7 mouse cellular contexts compared by ENCODE assay signal in genomic region chr1:193208178-193208577, GRCm38 (mm10). TPM values are rescaled to one million over a fixed set of nuclear protein-coding genes. Genes with fewer than 3 reads are reported as not detected.
DNase-seq lines count a peak whose midpoint lies in the region; ATAC-seq and TF ChIP-seq lines count a peak whose summit lies in the region.

No protein-coding gene starts in this region.

- no peaks in the 10 kb centered on the region for H3K9me3 ChIP-seq in lung, postnatal 0 days (ENCODE audit: low read length)

- no peaks in the 10 kb centered on the region for H3K4me1 ChIP-seq in lung, postnatal 0 days (ENCODE audit: insufficient read depth, low read depth, low read length)

- peak; percentile 52 for ATAC-seq in lung, postnatal 0 days

- H3K4me3 ChIP-seq in lung, postnatal 0 days (ENCODE audit: low read depth, low read length) = no peak overlapping the region

- H3K36me3 ChIP-seq in lung, postnatal 0 days (ENCODE audit: insufficient read depth, low read length) = no peaks in the 10 kb centered on the region

- no peak for TF ChIP-seq EP300 in lung, postnatal 0 days (IDR thresholded peaks at IDR 0.05)

- H3K9ac ChIP-seq in lung, postnatal 0 days (replicated peaks; ENCODE audit: low read depth) = no peak overlapping the region

- 34% methylated on average over 2 of the region's 2 CpGs for WGBS in lung, postnatal 0 days

- H3K4me2 ChIP-seq in lung, postnatal 0 days (replicated peaks; ENCODE audit: low read depth, low read length) = no peak overlapping the region

- H3K27me3 ChIP-seq in lung, postnatal 0 days (replicated peaks; ENCODE audit: insufficient read depth, low read length) = no peaks in the 10 kb centered on the region

- TF ChIP-seq POLR2A in brain, embryonic 14.5 days (IDR thresholded peaks at IDR 0.05; ENCODE audit: borderline replicate concordance, extremely low read depth, insufficient read depth, insufficient read length, poor library complexity, severe bottlenecking) = no peak

- peak; percentile 48 for DNase-seq in 3T3-L1 (ENCODE audit: low read depth, low spot score)
- DNase-seq in B cell, adult 2 months = peak; percentile 82 to 83
- peak; percentile 27 for DNase-seq in brain, embryonic 14.5 days (ENCODE audit: low read depth)
- peak; percentile 26 to 62 for DNase-seq in frontal cortex, postnatal 36 days (ENCODE audit: low spot score in 2 of 2)
- peak; percentile 60 for DNase-seq in layer of hippocampus, adult 11-12 months (ENCODE audit: low spot score)
- peak; percentile 67 for DNase-seq in lung, postnatal 0 days (ENCODE audit: low spot score)
- peak; percentile 37 to 77 for DNase-seq in spleen, postnatal 10 days (ENCODE audit: low spot score in 2 of 2)

- no peak overlapping the region for H3K27ac ChIP-seq in lung, postnatal 0 days (ENCODE audit: low read length)

- TF ChIP-seq CTCF in brain, embryonic 14.5 days (IDR thresholded peaks at IDR 0.05; ENCODE audit: borderline replicate concordance, extremely low read depth, insufficient read depth, insufficient read length) = peak; percentile 65; the same call in 1 of the 2 replicates
- TF ChIP-seq CTCF in lung, postnatal 0 days (IDR thresholded peaks at IDR 0.05) = peak; percentile 93

RNA-seq across cellular contexts. Expression of gene Lamb3, which starts 0.7 kb away (rescaled TPM):
- 0.67 and 0.79 TPM in 2 replicates for polyA plus RNA-seq in brain, embryonic 14.5 days (2012; rRNA removed)
- 62.8 and 63.1 TPM in 2 replicates for polyA plus RNA-seq in lung, postnatal 0 days (2015; fragmentation: Nextera tagmentation; extraction: Ambion mirVana)

RNA-seq across cellular contexts. Expression of gene Traf3ip3, which starts 6.7 kb away (rescaled TPM):
- 0.82 and 0.96 TPM in 2 replicates for polyA plus RNA-seq in brain, embryonic 14.5 days (2012; rRNA removed)
- polyA plus RNA-seq in lung, postnatal 0 days (2015; fragmentation: Nextera tagmentation; extraction: Ambion mirVana) = 3.0 and 3.6 TPM in 2 replicates

RNA-seq across cellular contexts. Expression of gene A130010J15Rik, which starts 40.3 kb away (rescaled TPM):
- 7.6 and 7.9 TPM in 2 replicates for polyA plus RNA-seq in brain, embryonic 14.5 days (2012; rRNA removed)
- 8.3 and 8.4 TPM in 2 replicates for polyA plus RNA-seq in lung, postnatal 0 days (2015; fragmentation: Nextera tagmentation; extraction: Ambion mirVana)

RNA-seq across cellular contexts. Expression of gene Irf6, which starts 55.3 kb away (rescaled TPM):
- polyA plus RNA-seq in brain, embryonic 14.5 days (2012; rRNA removed) = 1.1 and 1.2 TPM in 2 replicates
- polyA plus RNA-seq in lung, postnatal 0 days (2015; fragmentation: Nextera tagmentation; extraction: Ambion mirVana) = 14.3 and 17.0 TPM in 2 replicates

RNA-seq across cellular contexts. Expression of gene Hsd11b1, which starts 55.7 kb away (rescaled TPM):
- polyA plus RNA-seq in brain, embryonic 14.5 days (2012; rRNA removed) = 0.09 and 0.37 TPM in 2 replicates
- polyA plus RNA-seq in lung, postnatal 0 days (2015; fragmentation: Nextera tagmentation; extraction: Ambion mirVana) = 184 and 200 TPM in 2 replicates

Comparison
In these comparisons a context has a peak if more than half of its experiments do, and no peak if none do; other contexts are left out.
1. DNase-seq: peak in every context shown above with its lines; median percentile 82 in B cell, adult 2 months; 67 in lung, postnatal 0 days; 60 in layer of hippocampus, adult 11-12 months; 57 in spleen, postnatal 10 days; 48 in 3T3-L1; 44 in frontal cortex, postnatal 36 days; 27 in brain, embryonic 14.5 days.
2. RNA of gene Lamb3, which starts 0.7 kb away (polyA plus RNA-seq): 62.8 to 63.1 TPM in lung, postnatal 0 days; 0.67 to 0.79 TPM in brain, embryonic 14.5 days; every median in the first group is over 10 times any median in the second.